Mouse (Mus musculus): ENCODE measurements at regions not wholly inside any gene's neighbourhood (a gene's known extent, or its start where the extent isn't known, plus 50 kb on each side); places are given as distances from the start of the nearest gene placed in this dataset.

DNA sequence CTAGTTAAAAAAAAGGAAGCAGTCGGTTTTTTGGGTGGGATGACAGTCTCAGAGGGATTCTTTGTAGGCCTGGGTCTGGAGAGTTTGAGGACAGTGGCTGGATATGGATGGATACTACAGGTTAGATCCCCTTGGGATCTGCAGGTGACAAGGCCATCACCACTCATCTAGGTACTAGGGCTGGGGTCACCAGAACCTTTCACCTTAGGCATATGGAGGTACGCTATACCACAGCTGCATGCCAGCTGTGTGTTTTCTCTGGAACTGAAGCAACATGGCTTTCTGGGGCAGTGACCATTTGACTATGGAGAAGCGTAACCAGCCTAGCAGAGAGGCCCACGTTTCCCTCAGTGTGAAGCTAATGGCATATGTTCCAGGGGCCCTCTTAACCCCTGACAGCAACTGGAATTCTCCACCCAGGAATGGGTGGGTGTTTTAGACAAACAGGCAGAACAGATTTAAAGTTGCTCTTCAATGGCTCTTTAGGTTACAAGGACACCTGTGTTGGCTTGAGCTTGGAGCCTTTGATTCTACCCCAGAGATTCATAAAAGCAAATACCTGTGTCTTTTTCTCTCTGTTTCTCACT lies 118.8 kb downstream of the Ndfip2 start:
- no peak for TF ChIP-seq TAL1 (IDR thresholded peaks at IDR 0.05; ENCODE audit: low read length)
- TF ChIP-seq GATA1 (IDR thresholded peaks at IDR 0.05; ENCODE audit: low read length) = no peak
